Mouse (Mus musculus): Measurements from ENCODE around the gene Kat2b. TPM values are rescaled to one million over a fixed set of nuclear protein-coding genes. Genes with fewer than 3 reads are reported as not detected.
A peak's percentile ranks its signal among the peaks of the same experiment; 100 is the strongest.
"Not testable (repeated sequence)": the region's sequence is repeated elsewhere in the genome, so short reads cannot be mapped to it uniquely, and the experiment has no call there.

The Kat2b gene
- polyA plus RNA-seq, 1 experiment, result 25.9 TPM

GRCm38 (mm10) chr17:53655959-53656358 is 89.3 kb downstream of the Kat2b start:
- TF ChIP-seq EP300 (IDR thresholded peaks at IDR 0.05; ENCODE audit: insufficient read depth, low read depth, low read length) (no peak), CTCF (IDR thresholded peaks at IDR 0.05; ENCODE audit: low read depth, low read length) (no peak)
- Histone ChIP-seq H3K27ac (ENCODE audit: insufficient read depth, low read length) (no peak overlapping the region), H3K27me3 (ENCODE audit: control insufficient read depth, insufficient read depth, low read length, poor library complexity, severe bottlenecking) (no peaks in the 10 kb centered on the region), H3K9ac (ENCODE audit: low read depth, poor library complexity, severe bottlenecking) (no peak overlapping the region), H3K4me1 (ENCODE audit: control insufficient read depth, insufficient read depth, low read length) (peaks cover 3% of the 10 kb centered on the region), H3K4me3 (ENCODE audit: low read depth, low read length) (no peak overlapping the region), H3K36me3 (ENCODE audit: control insufficient read depth, insufficient read depth, low read length, poor library complexity, severe bottlenecking) (peaks cover 25% of the 10 kb centered on the region), H3K9me3 (replicated peaks; ENCODE audit: control insufficient read depth, insufficient read depth, low read length, poor library complexity, severe bottlenecking) (no peaks in the 10 kb centered on the region)

- no peaks in the 10 kb centered on the region for H3K9me3 ChIP-seq (replicated peaks; ENCODE audit: control insufficient read depth, insufficient read depth, low read length, poor library complexity, severe bottlenecking)
- no peaks in the 10 kb centered on the region for H3K27me3 ChIP-seq (ENCODE audit: control insufficient read depth, insufficient read depth, low read length, poor library complexity, severe bottlenecking)
- H3K4me3 ChIP-seq (ENCODE audit: low read depth, low read length), result no peak overlapping the region
- no peak for TF ChIP-seq CTCF (IDR thresholded peaks at IDR 0.05; ENCODE audit: low read depth, low read length)
- no peak for TF ChIP-seq EP300 (IDR thresholded peaks at IDR 0.05; ENCODE audit: insufficient read depth, low read depth, low read length)
- no peak for TF ChIP-seq POLR2A (IDR thresholded peaks at IDR 0.05; ENCODE audit: insufficient read depth, low read length)
- H3K4me1 ChIP-seq (ENCODE audit: control insufficient read depth, insufficient read depth, low read length), result peaks cover 3% of the 10 kb centered on the region
- H3K27ac ChIP-seq (ENCODE audit: insufficient read depth, low read length), result no peak overlapping the region
- H3K9ac ChIP-seq (ENCODE audit: low read depth, poor library complexity, severe bottlenecking), result no peak overlapping the region
- peaks cover 25% of the 10 kb centered on the region for H3K36me3 ChIP-seq (ENCODE audit: control insufficient read depth, insufficient read depth, low read length, poor library complexity, severe bottlenecking)
These were observed 89.8 kb downstream of the Kat2b start for GRCm38 (mm10) chr17:53656369-53656860.

GRCm38 (mm10) chr17:53657391-53657790 is 90.7 kb downstream of the Kat2b start:
- H3K27ac ChIP-seq (ENCODE audit: insufficient read depth, low read length); H3K9me3 ChIP-seq (replicated peaks; ENCODE audit: control insufficient read depth, insufficient read depth, low read length, poor library complexity, severe bottlenecking); H3K9ac ChIP-seq (ENCODE audit: low read depth, poor library complexity, severe bottlenecking); H3K27me3 ChIP-seq (ENCODE audit: control insufficient read depth, insufficient read depth, low read length, poor library complexity, severe bottlenecking); H3K4me3 ChIP-seq (ENCODE audit: low read depth, low read length); H3K4me1 ChIP-seq (ENCODE audit: control insufficient read depth, insufficient read depth, low read length): not testable (repeated sequence)
- peak; percentile 47 for TF ChIP-seq CTCF (IDR thresholded peaks at IDR 0.05; ENCODE audit: low read depth, low read length)
- H3K36me3 ChIP-seq (ENCODE audit: control insufficient read depth, insufficient read depth, low read length, poor library complexity, severe bottlenecking), result peaks cover 25% of the 10 kb centered on the region

- TF ChIP-seq EP300 (IDR thresholded peaks at IDR 0.05; ENCODE audit: insufficient read depth, low read depth, low read length), result no peak
- TF ChIP-seq CTCF (IDR thresholded peaks at IDR 0.05; ENCODE audit: low read depth, low read length), result no peak
- TF ChIP-seq POLR2A (IDR thresholded peaks at IDR 0.05; ENCODE audit: insufficient read depth, low read length), result no peak
- Histone ChIP-seq H3K4me3 (ENCODE audit: low read depth, low read length) (no peak overlapping the region), H3K9me3 (replicated peaks; ENCODE audit: control insufficient read depth, insufficient read depth, low read length, poor library complexity, severe bottlenecking) (no peaks in the 10 kb centered on the region), H3K4me1 (ENCODE audit: control insufficient read depth, insufficient read depth, low read length) (peaks cover 3% of the 10 kb centered on the region), H3K9ac (ENCODE audit: low read depth, poor library complexity, severe bottlenecking) (no peak overlapping the region), H3K36me3 (ENCODE audit: control insufficient read depth, insufficient read depth, low read length, poor library complexity, severe bottlenecking) (peaks cover 15% of the 10 kb centered on the region), H3K27ac (ENCODE audit: insufficient read depth, low read length) (no peak overlapping the region), H3K27me3 (ENCODE audit: control insufficient read depth, insufficient read depth, low read length, poor library complexity, severe bottlenecking) (no peaks in the 10 kb centered on the region)
These were observed 92.0 kb downstream of the Kat2b start for GRCm38 (mm10) chr17:53658668-53659067.

- H3K4me1 ChIP-seq (ENCODE audit: control insufficient read depth, insufficient read depth, low read length), result peaks cover 3% of the 10 kb centered on the region
- no peaks in the 10 kb centered on the region for H3K27me3 ChIP-seq (ENCODE audit: control insufficient read depth, insufficient read depth, low read length, poor library complexity, severe bottlenecking)
- no peaks in the 10 kb centered on the region for H3K9me3 ChIP-seq (replicated peaks; ENCODE audit: control insufficient read depth, insufficient read depth, low read length, poor library complexity, severe bottlenecking)
- no peak overlapping the region for H3K4me3 ChIP-seq (ENCODE audit: low read depth, low read length)
- no peak overlapping the region for H3K9ac ChIP-seq (ENCODE audit: low read depth, poor library complexity, severe bottlenecking)
- no peak for TF ChIP-seq POLR2A (IDR thresholded peaks at IDR 0.05; ENCODE audit: insufficient read depth, low read length)
- no peak for TF ChIP-seq CTCF (IDR thresholded peaks at IDR 0.05; ENCODE audit: low read depth, low read length)
- TF ChIP-seq EP300 (IDR thresholded peaks at IDR 0.05; ENCODE audit: insufficient read depth, low read depth, low read length), result no peak
- H3K36me3 ChIP-seq (ENCODE audit: control insufficient read depth, insufficient read depth, low read length, poor library complexity, severe bottlenecking), result peaks cover 17% of the 10 kb centered on the region
- H3K27ac ChIP-seq (ENCODE audit: insufficient read depth, low read length), result no peak overlapping the region
These were observed 92.6 kb downstream of the Kat2b start for GRCm38 (mm10) chr17:53659230-53659629.

- peaks cover 15% of the 10 kb centered on the region for H3K36me3 ChIP-seq (ENCODE audit: control insufficient read depth, insufficient read depth, low read length, poor library complexity, severe bottlenecking)
- no peak overlapping the region for H3K9ac ChIP-seq (ENCODE audit: low read depth, poor library complexity, severe bottlenecking)
- TF ChIP-seq EP300 (IDR thresholded peaks at IDR 0.05; ENCODE audit: insufficient read depth, low read depth, low read length), result no peak
- TF ChIP-seq POLR2A (IDR thresholded peaks at IDR 0.05; ENCODE audit: insufficient read depth, low read length), result no peak
- no peak for TF ChIP-seq CTCF (IDR thresholded peaks at IDR 0.05; ENCODE audit: low read depth, low read length)
These were observed 93.1 kb downstream of the Kat2b start for GRCm38 (mm10) chr17:53659738-53660137.

More at GRCm38 (mm10) chr17:53659738-53660137, 93.1 kb downstream of the Kat2b start:
- Histone ChIP-seq H3K27ac (ENCODE audit: insufficient read depth, low read length) (no peak overlapping the region), H3K27me3 (ENCODE audit: control insufficient read depth, insufficient read depth, low read length, poor library complexity, severe bottlenecking) (no peaks in the 10 kb centered on the region), H3K4me1 (ENCODE audit: control insufficient read depth, insufficient read depth, low read length) (peaks cover 3% of the 10 kb centered on the region), H3K9me3 (replicated peaks; ENCODE audit: control insufficient read depth, insufficient read depth, low read length, poor library complexity, severe bottlenecking) (no peaks in the 10 kb centered on the region), H3K4me3 (ENCODE audit: low read depth, low read length) (no peak overlapping the region)

Data from ES-Bruce4 (cell line).